Mouse (Mus musculus): ENCODE results near the gene Med18.

DNA sequence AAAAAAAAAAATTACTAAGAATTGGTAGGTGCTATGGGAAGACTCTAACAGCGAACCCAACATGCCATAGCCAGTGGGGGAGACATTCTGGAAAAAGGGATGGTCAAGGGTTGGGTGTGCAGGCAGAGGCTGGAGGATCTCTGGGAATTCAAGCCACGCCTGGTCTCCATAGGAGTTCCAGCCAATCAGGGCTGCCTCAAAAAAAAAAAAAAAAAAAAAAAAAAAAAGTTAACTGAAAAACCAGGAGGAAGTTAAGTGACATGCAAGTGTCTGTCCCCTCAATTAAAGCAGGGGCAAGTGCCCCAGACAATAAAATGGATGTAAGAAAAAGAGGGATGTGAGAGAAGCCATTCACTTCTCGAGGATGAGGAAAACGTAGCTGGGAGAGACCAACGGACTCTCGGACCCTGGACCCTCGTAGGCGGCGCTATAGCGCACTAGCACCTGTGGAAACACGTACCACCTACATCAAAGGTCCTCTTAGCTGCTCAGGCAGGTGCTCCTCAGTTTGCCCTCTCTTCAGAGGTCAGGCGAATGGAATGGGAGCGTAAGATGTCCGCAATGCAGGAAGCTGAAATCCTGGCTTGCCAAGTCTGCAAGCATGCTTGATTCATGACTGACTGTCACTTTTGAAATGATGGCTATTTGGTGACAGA lies 30.9 kb downstream of the Med18 start:
- TF ChIP-seq CTCF (IDR thresholded peaks at IDR 0.05; ENCODE audit: extremely low read depth, insufficient read length, insufficient replicate concordance, low read depth, low read length) (no peak), POLR2A (IDR thresholded peaks at IDR 0.05; ENCODE audit: low read depth, low read length) (no peak)

Data from small intestine, adult 2 months (tissue).